Mouse (Mus musculus) left cerebral cortex, adult 18-20 months (tissue): ENCODE measurements around the gene Olfr160. TPM values are rescaled to one million over a fixed set of nuclear protein-coding genes. Genes with fewer than 3 reads are reported as not detected.
A peak's percentile ranks its signal among the peaks of the same experiment; 100 is the strongest.

ENCODE experiments used
- DNase-seq, 2 experiments: peaks; one replicate each; pipeline ENCODE4 v3.0.0; 2021 to 2022; ENCODE audit warnings: low spot score in 2 of 2, mixed read lengths in 1 of 2
- long read RNA-seq, 2 experiments: library from polyadenylated mRNA; stranded (forward); transcript quantifications; one replicate each; pipeline ENCODE4 v2.0.0; 2021
- total RNA-seq, 2 experiments: library from RNA; stranded (reverse); gene quantifications; 2 replicates each; pipeline ENCODE4 v1.2.3; 2021

Gene Olfr160
- not detected for total RNA-seq
- long read RNA-seq, experiment 1, result 0 reads
- long read RNA-seq, experiment 2, result 0 reads

- DNase-seq, result no peak
Measured at GRCm38 (mm10) chr9:37716150-37716549, at the start of gene Olfr160. Gene Olfr160 (minus strand): TSS chr9:37716250.

DNA sequence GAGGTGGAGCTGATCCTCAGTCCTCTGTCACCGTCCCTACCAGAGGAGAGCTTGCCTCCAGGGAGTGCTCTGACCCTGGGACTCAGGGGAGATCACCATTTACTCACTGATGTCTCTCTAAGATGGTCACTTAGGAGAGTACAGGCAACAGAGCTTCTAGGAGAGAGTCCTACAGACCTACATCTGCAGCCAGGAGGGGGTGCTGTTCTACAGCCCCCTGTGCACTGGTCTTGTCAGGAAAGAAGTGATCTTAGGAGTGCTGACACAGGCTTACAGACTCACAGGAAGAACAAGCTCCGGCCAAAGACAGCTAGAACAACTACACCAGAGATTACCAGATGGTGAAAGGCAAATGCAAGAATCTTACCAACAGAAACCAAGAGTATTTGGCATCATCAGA is 46.5 kb upstream of the Olfr160 start:
- DNase-seq, result no peak

DNA sequence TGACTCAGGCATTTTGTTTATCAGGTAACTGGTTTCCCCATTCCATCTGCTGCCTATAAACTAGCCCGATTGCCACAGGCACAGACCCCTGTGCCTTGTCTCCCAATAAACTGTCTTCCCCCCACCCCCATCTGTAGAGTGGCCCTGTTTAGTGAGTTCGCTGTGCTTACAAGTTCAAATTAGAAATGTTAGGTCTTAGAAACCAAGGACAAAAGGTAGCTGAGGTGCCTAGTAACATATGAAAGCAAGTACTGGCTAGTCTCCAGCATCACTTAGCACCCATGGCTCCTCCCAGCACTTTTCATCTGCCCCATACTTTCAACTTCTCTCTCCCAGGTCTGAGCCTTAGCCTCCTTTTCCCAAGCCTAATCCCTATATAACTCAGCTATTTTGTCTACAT is 45.7 kb upstream of the Olfr160 start:
- no peak for DNase-seq

DNA sequence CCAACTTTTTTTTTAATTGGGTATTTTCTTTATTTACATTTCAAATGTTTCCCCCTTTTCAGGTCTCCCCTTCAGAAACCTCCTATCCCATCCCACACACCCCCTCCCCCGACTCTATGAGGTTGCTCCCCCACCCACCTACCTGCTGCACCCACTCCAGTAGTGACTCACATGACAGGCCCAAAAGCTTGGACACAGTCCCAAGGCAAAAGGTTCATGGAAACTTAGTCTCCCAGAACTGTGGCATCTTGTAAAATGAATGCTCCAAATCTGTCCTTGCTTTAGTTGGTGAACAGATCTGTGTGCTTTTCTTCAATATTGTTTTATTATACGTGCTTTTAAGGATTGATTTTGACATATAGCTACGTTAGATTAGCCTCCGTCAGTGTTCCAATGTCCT is 36.0 kb upstream of the Olfr160 start:
- DNase-seq, result no peak

GRCm38 (mm10) chr9:37751467-37751866 is 35.4 kb upstream of the Olfr160 start:
- no peak for DNase-seq

DNA sequence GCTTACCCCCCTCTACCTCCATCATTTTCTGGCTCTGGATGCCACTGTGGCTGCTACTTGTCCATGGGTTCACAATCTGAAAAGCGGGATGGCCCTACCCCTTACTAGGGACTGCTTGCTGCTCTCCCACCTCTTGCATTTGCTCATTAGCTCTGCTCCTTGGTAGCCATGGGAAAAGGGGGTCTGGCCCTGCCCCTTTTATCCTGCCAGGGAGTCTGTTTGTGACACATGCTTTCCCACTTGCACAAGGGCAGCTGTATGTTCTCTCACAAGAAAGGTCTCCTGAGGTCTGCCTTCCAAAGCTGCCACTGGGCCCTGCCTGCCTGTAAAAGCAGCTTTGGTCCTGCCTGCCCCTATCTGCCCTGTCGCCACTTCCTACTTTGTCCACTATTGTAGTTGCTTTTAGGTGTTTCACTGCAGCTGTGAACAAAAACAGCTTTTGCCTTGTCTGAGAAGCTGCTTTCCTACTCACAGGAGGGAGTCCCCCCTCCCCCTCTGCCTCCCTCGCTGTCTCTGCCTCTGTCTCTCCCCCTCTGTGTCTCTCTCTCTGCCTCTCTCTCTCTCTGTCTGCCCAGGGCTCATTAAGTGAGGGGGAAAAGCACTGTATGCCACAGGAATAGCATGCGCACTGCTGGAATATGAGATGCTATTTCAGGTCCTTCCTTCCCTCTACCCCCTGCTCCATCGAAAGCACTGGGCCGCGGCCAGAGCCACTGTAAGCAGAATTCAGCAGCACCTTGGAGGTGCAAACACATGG is 34.4 kb upstream of the Olfr160 start:
- DNase-seq, result peak; percentile 13 to 41

DNA sequence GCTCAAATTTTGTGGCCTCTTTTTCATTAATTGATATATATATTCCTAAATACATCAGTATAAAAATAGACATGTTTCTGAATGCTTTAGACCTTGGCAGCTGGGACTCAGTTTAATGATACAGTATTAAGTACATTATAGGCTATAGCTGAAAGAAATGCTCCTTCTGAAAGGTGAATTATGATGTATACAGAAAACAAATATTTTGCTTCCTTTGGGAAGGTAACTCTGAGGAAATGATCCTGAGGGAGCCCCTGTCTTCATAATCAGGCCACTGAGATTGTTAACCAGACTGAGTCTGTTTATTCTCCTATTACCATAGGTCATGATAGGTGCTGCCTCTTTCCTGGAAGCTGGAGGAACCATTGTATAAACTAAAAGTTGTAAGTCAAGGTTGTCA is 28.8 kb upstream of the Olfr160 start, which contains the start of gene Olfr874:
TSS of gene Olfr874 (plus strand) at position 301 of the 400 bp plus-strand sequence.
- no peak for DNase-seq

GRCm38 (mm10) chr9:37734310-37734709 is 18.3 kb upstream of the Olfr160 start:
- DNase-seq, result no peak

DNA sequence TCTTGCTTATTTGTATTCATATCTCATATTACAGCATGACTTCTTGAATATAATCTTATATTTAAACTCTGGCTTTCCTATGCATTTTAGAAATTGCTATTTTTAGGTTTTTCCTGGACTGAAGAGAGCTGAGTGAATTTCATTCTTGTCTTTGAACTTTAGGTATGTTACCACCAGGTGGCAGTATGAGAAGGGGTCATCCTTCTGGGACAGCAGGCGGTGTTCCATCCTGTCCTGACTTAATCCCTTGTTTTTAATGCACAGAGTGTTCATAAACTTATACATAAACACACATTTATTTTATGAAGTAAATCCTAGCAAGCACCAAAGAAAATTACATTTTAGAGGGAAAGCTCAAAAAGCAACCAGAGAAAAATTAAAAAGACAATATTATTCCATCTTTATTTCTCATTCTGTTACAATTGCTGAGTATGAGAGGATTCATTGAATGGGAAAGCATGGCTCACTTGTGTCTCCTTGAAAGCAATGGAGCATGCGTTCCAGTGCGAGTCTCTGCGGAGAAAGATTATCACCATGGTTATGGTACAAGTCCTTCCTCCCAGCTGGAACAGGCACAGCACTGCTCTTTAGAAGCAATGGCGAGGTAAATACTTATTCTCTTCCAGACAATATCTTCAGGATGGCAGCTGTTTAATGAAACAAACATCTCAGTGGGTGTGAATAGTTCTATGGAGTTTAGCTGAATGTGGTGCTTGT is 25.9 kb downstream of the Olfr160 start:
- DNase-seq, result peak in 1 of 2 experiments; percentile 32

DNA sequence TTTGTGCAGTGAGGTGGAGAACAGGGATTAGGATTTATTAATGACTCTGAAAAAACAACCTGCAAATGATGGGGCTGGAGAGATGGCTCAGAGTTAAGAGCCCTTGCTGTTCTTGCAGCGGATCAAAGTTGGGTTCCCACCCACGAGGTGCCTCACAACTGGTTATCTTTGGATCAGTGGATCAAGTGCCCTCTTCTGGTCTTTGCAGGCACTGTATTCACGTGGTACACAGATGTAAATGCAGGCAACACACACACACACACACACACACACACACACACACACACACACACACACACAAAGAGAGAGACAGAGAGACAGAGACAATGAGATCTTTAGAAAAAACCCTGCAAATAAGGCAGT is 28.1 kb downstream of the Olfr160 start:
- no peak for DNase-seq

- no peak for DNase-seq
Measured at GRCm38 (mm10) chr9:37687288-37687940, 28.6 kb downstream of the Olfr160 start.

DNA sequence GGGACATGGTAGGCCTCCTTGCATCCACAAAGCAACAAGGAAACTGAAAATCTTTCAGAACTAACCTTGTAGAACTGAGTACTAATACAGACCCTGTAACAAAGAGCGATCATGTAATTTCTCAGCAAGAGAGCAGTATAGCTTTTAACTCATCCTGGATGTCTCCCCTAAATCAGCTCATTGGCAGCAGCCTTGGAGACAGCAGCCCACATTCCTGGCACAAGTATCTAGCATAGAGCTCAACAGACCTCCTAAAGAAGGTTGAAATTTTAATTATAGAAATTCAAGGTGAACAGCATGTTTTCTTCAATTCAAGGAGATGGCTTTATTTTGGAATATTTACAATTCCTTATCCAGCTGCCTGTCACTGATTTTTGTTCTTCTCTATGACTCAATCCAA is 34.9 kb downstream of the Olfr160 start:
- DNase-seq, result peak in 1 of 2 experiments; percentile 28

- DNase-seq, result peak; percentile 56 to 64
Measured at GRCm38 (mm10) chr9:37675287-37675686, 40.8 kb downstream of the Olfr160 start.

GRCm38 (mm10) chr9:37670261-37670660 is 45.8 kb downstream of the Olfr160 start:
- DNase-seq, result no peak

DNA sequence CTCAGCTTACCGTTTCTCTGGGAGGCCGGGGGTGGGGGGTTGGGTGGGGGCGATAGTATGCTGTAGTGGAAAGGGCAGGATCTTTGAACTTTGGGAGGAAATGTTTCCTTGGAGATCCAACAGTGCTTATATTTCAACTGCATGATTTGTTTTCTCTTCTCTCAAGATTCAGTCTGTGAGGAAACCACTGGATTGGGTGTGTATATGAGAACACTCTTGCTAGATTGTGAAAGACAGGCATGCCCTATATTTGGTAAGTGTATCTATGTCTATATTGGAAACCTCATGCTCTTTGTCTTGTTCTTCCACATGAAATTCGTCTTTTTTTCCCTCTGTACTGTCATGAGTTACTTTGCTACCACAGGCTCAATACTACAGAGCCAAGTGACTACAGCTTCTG is 46.4 kb downstream of the Olfr160 start:
- no peak for DNase-seq

- no peak for DNase-seq
Measured at GRCm38 (mm10) chr9:37669115-37669514, 46.9 kb downstream of the Olfr160 start, which contains the start of gene Panx3. Gene Panx3 (minus strand): TSS chr9:37669235.

- no peak for DNase-seq
Measured at GRCm38 (mm10) chr9:37666045-37666444, 50.0 kb downstream of the Olfr160 start.

DNA sequence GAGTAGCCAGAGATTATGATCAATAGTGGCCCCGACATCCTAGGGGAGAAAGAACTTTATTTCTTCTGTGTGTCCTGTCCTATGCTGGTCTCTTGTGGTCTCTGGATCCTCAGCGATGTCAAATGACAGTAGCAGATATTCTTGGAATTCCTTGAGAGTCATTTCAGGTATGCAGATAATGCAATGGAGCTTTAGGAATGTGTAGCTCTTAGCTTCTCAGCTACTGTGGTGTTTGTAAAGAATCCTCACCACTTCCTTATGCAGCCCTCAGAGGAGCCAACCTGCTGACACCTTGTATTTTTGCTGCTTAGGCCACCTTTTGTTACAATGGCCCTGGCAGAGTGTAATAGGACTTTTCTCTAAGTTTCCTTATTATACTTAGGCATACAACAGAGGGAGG is 51.4 kb downstream of the Olfr160 start:
- DNase-seq, result no peak

- DNase-seq, result no peak
Measured at GRCm38 (mm10) chr9:37663210-37663609, 52.8 kb downstream of the Olfr160 start.

- no peak for DNase-seq
Measured at GRCm38 (mm10) chr9:37659413-37659812, 56.6 kb downstream of the Olfr160 start.
